8 mouse cellular contexts compared by ENCODE assay signal in the genomic region with DNA sequence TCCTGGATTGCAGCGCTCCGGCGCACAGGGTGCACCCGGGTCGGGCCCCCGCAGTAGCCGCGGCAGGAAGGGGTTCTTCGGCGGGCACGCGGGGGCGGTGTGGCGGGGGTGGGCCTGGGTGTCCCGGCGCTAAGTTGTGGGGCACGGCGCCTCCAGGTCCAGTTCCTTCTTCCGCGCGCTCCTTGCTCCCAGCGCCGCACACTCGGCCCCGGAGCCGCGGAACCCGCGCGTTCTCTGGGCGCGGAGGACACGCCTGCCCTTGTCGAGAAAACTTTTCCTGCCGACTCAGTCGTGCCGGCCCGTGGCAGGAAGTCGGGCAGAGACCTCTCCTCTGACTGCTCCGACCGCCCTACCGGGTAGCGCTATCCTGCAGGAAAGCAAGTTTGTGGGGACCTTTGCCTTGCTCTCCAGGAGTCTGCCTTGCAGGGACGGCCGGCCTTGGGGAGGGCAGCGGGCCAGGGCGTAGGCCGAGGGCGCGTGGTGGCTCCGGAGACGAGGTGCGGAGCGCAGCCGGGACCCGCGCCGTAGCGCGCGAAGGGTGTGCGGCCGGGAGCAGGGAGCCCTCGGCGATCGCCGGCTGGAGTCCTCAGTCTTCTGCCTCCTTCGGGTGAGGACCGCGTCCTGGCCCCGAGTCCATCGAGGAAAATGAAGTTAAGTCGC. TPM values are rescaled to one million over a fixed set of nuclear protein-coding genes. Genes with fewer than 3 reads are reported as not detected.
DNase-seq lines count a peak whose midpoint lies in the region; ATAC-seq and TF ChIP-seq lines count a peak whose summit lies in the region.

No protein-coding gene starts in this region.

- peak overlapping the region; percentile 96 for H3K4me3 ChIP-seq in hindbrain, embryonic 14.5 days (replicated peaks; ENCODE audit: low read length)
- H3K4me3 ChIP-seq in limb, embryonic 14.5 days (replicated peaks; ENCODE audit: low read length) = peak overlapping the region; percentile 93
- peak overlapping the region; percentile 95 for H3K4me3 ChIP-seq in midbrain, embryonic 16.5 days (ENCODE audit: low read depth, low read length)

- no peaks in the 10 kb centered on the region for H3K36me3 ChIP-seq in hindbrain, embryonic 14.5 days (replicated peaks; ENCODE audit: control insufficient read depth, insufficient read depth)
- H3K36me3 ChIP-seq in limb, embryonic 14.5 days (ENCODE audit: control insufficient read depth, insufficient read depth, low read length) = no peaks in the 10 kb centered on the region
- H3K36me3 ChIP-seq in midbrain, embryonic 16.5 days (ENCODE audit: control insufficient read depth, insufficient read depth, low read length) = no peaks in the 10 kb centered on the region
- H3K36me3 ChIP-seq in splenic B cell, adult 2 months (ENCODE audit: control insufficient read depth, insufficient read depth, low read length, poor library complexity, severe bottlenecking) = no peaks in the 10 kb centered on the region

- peak overlapping the region; percentile 97 for H3K4me2 ChIP-seq in hindbrain, embryonic 14.5 days (replicated peaks)
- peak overlapping the region; percentile 91 for H3K4me2 ChIP-seq in limb, embryonic 14.5 days (replicated peaks; ENCODE audit: low read depth, low read length, severe bottlenecking)
- peak overlapping the region; percentile 91 for H3K4me2 ChIP-seq in midbrain, embryonic 16.5 days (ENCODE audit: low read length)

- no peaks in the 10 kb centered on the region for H3K9me3 ChIP-seq in hindbrain, embryonic 14.5 days (ENCODE audit: control insufficient read depth, low read length)
- H3K9me3 ChIP-seq in limb, embryonic 14.5 days (ENCODE audit: control insufficient read depth, low read length) = no peaks in the 10 kb centered on the region
- no peaks in the 10 kb centered on the region for H3K9me3 ChIP-seq in midbrain, embryonic 16.5 days (replicated peaks; ENCODE audit: control insufficient read depth, low read length, poor library complexity, severe bottlenecking)

- H3K27me3 ChIP-seq in hindbrain, embryonic 14.5 days (ENCODE audit: control insufficient read depth, insufficient read depth, low read length) = no peaks in the 10 kb centered on the region
- no peaks in the 10 kb centered on the region for H3K27me3 ChIP-seq in limb, embryonic 14.5 days (ENCODE audit: control insufficient read depth, insufficient read depth, low read length)
- no peaks in the 10 kb centered on the region for H3K27me3 ChIP-seq in midbrain, embryonic 16.5 days (ENCODE audit: control insufficient read depth, insufficient read depth, low read depth, low read length)
- no peaks in the 10 kb centered on the region for H3K27me3 ChIP-seq in splenic B cell, adult 2 months (ENCODE audit: control insufficient read depth, insufficient read depth, low read length, poor library complexity, severe bottlenecking)

- H3K27ac ChIP-seq in hindbrain, embryonic 14.5 days = peak overlapping the region; percentile 84
- H3K27ac ChIP-seq in limb, embryonic 14.5 days (replicated peaks; ENCODE audit: low read depth, low read length) = peak overlapping the region; percentile 92
- H3K27ac ChIP-seq in midbrain, embryonic 16.5 days (ENCODE audit: low read length) = peak overlapping the region; percentile 93

- TF ChIP-seq POLR2A in limb, embryonic 14.5 days (IDR thresholded peaks at IDR 0.05; ENCODE audit: borderline replicate concordance, extremely low read depth, insufficient read depth, insufficient read length) = no peak

- peaks cover 29% of the 10 kb centered on the region for H3K4me1 ChIP-seq in hindbrain, embryonic 14.5 days (replicated peaks; ENCODE audit: control insufficient read depth, insufficient read depth, low read length)
- peaks cover 32% of the 10 kb centered on the region for H3K4me1 ChIP-seq in limb, embryonic 14.5 days (ENCODE audit: control insufficient read depth, insufficient read depth, low read length)
- peaks cover 24% of the 10 kb centered on the region for H3K4me1 ChIP-seq in midbrain, embryonic 16.5 days (ENCODE audit: control insufficient read depth, insufficient read depth, low read length)

- under 1% methylated on average over 63 of the region's 73 CpGs for WGBS in hindbrain, embryonic 14.5 days
- WGBS in limb, embryonic 14.5 days = 0% methylated on average over 44 of the region's 73 CpGs
- 1% methylated on average over 63 of the region's 73 CpGs for WGBS in midbrain, embryonic 16.5 days

- DNase-seq in lung, adult 18-20 months = peak; percentile 59 to 64
- no peak for DNase-seq in lung, postnatal 25 days (ENCODE audit: low spot score)
- peak; percentile 73 to 76 for DNase-seq in cerebellum, postnatal 10 days
- peak; percentile 58 for DNase-seq in gastrocnemius, adult 18-20 months (ENCODE audit: low spot score)
- DNase-seq in hindbrain, embryonic 14.5 days (ENCODE audit: low spot score) = peak; percentile 33
- DNase-seq in limb, embryonic 14.5 days (ENCODE audit: low spot score) = peak; percentile 31
- peak; percentile 47 for DNase-seq in splenic B cell, adult 2 months (ENCODE audit: low read depth, low spot score)

- ATAC-seq in hindbrain, embryonic 14.5 days (ENCODE audit: low FRiP score) = peak; percentile 43; the same call in 1 of the 2 replicates
- ATAC-seq in limb, embryonic 14.5 days (ENCODE audit: low FRiP score, low read depth) = peak; percentile 8; the same call in 1 of the 2 replicates
- peak; percentile 57 for ATAC-seq in midbrain, embryonic 16.5 days

- H3K9ac ChIP-seq in hindbrain, embryonic 14.5 days = peak overlapping the region; percentile 90
- H3K9ac ChIP-seq in limb, embryonic 14.5 days (ENCODE audit: low read depth, low read length, severe bottlenecking) = peak overlapping the region; percentile 93
- peak overlapping the region; percentile 90 for H3K9ac ChIP-seq in midbrain, embryonic 16.5 days (ENCODE audit: low read depth, low read length)

RNA-seq across cellular contexts. Expression of gene Man2a1, which starts 0.7 kb away (rescaled TPM):
- total RNA-seq in gastrocnemius, adult 18-20 months (2021) = 1 to 10 TPM; 6.0 to 7.4 TPM
- polyA plus RNA-seq in hindbrain, embryonic 14.5 days (2014; fragmentation: Nextera tagmentation; extraction: Ambion mirVana) = 5.3 and 5.5 TPM in 2 replicates
- polyA plus RNA-seq in limb, embryonic 14.5 days (2012; rRNA removed) = 27.4 and 31.9 TPM in 2 replicates
- 12.5 and 16.1 TPM in 2 replicates for polyA plus RNA-seq in limb, embryonic 14.5 days (2014; fragmentation: Nextera tagmentation; extraction: Ambion mirVana)
- polyA plus RNA-seq in midbrain, embryonic 16.5 days (2015; fragmentation: Nextera tagmentation; extraction: Ambion mirVana) = 5.3 and 6.6 TPM in 2 replicates
